Mouse (Mus musculus): ENCODE results near the gene Ttc1. TPM values are rescaled to one million over a fixed set of nuclear protein-coding genes. Genes with fewer than 3 reads are reported as not detected.

The Ttc1 gene
- 10 to 100 TPM; 62.0 to 69.8 (median 64.8) TPM for total RNA-seq (2022)

DNA sequence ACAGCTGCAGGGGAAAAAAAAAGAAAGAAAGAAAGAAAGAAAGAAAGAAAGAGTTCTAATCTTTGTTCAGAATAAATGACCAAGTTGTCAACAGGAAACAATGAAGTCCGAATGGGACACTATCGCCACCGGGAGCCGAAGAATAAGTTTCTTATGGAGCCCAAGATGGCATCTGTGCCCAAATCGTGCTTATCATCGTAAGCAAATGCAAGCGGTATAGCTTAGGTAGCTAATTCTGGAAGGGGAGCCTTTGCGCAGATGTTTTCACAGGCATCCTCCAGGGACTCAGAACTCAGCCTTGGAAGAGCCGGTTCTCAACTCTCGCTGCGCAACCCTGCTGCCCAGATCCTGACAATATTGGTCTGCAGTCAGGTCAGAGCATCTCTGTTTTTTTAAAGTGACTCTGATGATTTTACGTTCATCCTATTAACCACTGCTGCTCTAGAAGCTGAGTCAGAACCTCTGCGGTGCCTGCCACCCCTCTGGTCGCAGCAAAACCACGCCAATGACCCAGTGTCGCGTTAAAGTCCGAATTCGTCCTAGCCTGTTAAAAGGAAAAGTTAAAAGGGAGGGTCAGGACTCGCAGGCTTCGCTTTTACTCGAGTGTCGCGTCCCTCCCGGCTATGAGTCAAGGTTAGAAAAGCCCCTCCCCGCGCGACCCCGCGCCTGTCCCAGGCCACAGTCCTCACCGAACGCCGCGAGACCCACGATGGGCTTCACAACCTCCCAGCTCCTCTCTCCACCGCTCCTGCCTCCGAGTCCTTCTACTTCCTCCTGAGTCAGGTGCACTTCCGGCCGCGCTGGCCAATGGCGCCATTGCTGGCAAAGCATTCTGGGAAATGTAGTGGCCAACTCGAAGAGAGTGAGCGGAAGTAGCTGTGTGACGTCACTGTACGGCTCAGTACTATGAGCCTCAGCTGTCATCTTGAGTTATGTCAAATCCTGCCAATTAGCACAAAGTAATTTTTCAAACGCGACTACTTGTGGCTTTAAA, at the start of gene Ttc1:
Ttc1 (minus strand) TSS at position 776 of the 994 bp plus-strand sequence.
- peak; percentile 95 for DNase-seq

DNA sequence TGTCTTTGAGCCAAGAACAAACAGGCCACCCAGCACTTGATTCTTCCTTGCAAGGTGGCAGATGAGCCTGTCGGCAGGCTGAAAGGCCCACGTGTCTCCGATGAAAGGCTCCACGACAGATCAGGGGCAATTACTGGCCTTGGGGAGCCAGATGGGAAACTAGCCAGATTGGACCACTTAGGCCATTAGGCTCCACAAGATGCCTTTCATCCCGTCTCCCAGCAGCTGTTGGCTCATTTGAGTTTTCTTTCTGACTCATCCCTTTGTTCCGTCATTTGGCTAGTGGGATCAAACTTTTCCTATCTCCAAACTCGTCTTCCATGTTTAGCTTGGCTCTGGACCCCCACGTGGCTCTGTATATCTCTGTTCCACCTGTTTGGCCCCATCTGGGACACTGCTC, 48.2 kb upstream of the Ttc1 start:
- DNase-seq, result no peak

DNA sequence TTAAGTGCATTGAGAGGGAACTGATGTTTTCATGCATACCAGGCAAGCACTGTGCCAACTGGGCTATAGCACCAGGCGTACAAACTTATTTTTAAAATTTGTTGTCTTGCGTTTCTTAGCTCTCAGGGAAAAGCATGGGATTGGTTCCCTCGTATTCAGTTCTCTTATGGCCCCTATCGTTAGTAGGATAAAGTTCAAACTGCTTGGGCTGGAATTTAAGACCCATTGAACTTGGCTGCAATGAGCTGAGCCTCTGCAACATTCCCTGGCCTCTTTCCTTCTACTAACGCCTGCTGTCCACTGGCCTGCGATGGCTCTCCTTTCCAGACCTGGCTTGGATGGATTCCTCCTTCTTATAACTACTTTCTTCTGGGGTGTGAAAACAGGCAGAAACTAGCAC, 42.6 kb upstream of the Ttc1 start:
- DNase-seq, result no peak

DNA sequence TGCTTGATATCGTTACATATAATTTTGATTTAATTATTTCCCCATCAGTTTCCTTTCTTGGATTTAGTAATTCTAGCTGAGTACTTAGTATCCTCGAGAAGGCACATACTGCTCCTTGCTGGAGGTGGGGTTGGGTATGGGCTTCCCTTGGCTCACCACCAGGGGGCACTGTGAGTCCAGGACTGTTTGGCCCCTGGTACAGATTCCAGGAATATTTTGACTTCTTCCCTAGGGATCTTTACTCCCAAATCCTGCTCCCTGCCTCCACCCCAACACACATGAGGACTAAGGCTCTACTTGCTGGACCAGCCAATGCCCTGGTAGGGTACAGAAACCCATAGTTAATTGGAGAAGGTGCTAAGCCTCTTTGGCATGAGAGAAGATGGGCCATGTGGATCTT, 36.0 kb upstream of the Ttc1 start:
- DNase-seq, result peak; percentile 28

DNA sequence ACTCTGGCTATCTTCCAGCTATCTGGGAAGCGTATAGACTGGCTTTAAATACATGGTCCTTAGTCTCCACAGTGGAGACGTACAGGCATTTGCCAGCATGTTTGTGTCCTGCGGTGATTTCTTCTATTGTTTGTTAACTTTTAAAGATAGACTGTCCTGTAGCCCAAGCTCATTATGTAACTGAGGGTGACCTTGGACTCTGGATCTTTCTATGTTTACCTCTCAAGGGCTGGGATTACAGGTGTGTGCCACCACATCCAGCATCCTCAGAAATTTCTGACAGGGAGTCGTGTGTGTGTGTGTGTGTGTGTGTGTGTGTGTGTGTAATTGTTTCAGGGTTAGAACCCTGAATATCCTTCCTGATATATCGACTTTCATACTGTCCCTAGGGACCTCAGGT, 35.3 kb upstream of the Ttc1 start:
- no peak for DNase-seq

DNA sequence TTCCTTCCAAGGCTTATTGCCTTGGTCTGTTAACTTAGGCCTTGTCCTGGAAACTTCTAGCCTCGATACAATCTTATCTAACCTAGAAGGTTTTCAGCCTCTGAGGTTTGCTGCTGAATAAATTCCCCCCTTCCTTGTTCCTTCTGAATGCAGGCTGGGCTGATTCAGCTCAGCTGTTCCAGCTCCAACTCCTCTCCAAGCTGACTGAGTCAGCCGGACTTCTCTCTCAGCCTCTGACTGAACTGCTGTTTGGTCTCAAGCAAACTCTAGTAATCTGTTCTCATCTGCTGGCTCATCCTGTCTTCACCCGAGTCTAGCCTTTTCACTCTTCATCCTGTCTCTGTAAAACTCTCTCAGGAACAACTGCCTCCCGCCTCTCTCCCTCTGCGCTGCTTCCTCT, 31.7 kb upstream of the Ttc1 start:
- DNase-seq, result no peak

DNA sequence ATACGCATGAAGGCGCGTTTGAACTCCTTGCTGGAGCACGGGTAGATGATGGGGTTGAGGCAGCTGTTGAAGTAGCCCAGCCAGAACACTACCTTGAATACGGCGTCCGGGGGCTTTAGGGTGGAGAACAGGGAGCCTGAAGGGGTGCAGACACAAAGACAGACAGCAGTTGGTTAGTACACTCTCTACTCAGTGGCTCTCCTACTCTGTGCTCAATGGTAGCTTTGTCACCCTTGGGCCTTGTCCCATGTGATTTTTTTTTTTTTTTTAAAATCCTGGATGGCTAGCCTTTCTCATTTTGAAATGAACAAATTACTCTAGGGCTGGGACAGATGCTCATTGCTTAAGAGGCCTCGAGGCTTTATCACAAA, 28.5 kb upstream of the Ttc1 start:
- DNase-seq, result no peak

DNA sequence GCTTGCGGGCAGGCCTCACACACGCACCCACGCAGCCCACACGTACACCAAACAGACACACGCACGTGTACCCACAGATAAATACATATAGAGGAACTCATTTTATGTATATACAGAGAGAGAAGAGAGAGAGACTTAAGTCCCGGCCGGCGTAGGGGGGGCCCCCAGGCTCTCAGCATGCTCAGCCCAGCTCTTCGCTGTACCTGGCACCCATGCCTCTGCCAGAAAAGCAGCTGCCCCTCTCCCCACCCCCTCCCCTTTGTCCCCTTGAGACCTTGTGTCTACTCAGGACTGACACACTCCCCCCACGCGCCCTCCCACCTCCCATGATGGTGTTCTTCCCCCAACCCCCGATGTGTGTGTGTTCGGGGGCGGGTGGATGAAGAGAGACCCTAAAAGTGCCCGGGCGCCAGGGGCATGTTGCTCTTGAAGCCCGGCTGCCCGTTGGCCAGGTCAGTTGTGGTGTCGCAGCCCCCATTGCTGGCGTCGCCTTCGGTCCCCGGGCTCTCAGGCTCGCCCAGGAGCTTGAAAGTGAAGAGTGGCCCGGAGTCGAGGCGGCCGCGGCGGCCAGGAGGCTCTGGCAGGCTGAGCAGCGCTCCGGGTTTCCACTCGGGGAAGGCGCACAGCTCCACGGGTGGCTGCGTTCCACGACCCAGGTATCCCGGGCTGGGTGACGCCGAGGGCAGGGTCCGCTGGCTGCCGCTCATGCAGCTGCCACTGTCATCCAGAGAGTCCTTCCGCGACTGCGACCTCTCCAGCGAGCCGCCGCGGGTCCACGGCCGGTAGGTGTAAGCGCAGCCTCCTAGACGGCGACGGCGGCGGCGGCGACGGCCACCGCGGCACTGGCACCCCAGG, 27.9 kb upstream of the Ttc1 start:
- DNase-seq, result no peak

DNA sequence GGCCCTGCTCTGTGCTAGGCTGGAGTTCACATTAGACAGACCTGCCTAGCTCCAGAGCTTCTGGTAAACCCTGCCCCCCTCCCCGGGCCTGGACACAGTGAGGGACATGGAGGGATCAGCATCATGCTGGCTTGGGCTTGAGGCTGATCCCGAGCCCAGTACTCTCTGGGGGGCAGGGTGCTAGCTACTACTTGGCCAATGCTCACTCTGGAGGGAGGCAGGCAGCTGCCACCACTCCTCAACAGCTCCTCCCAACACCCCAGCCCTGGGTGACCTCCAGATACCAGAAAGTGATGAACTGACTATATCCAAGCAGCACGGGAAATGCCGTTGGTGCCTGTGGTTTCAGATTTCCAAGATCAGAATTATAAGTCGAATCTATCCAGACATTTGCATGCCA, 25.9 kb upstream of the Ttc1 start:
- DNase-seq, result no peak

DNA sequence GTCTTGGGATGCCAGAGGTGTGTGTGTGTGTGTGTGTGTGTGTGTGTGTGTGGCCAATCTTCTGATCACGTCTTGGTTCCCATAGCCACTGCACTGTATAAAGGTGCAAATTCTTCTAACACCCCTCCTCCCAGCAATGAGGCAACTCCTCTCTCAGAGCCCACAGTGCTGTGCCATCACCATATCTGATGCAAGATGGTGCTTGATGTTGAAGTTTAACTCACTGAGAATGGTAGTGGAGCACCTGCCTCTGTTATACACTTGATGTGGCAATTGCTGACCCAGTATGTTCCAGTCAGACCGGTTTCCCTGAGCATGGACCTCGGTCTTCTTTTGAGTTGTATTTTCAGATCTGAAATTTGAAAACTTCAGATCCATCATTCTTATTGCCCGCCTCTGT, 22.3 kb upstream of the Ttc1 start:
- DNase-seq, result no peak

DNA sequence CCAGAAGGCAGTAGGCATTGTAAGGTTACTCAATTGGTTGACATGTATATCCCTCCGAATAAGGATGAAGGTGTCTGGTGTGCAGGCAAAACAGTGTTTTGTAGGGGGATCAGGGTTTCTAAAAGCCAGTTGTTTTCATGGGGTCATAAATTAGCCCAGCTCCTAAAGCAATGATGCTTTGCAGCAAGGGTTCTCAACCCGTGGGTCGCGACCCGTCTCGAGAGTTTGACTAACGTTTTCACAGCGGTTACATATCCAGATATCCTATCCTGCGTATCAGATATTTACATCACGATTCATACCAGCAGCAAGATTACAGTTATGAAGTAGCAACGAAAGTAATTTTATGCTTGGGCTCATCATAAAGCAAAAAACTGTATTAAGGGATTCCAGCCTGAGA, 19.9 kb upstream of the Ttc1 start:
- no peak for DNase-seq

DNA sequence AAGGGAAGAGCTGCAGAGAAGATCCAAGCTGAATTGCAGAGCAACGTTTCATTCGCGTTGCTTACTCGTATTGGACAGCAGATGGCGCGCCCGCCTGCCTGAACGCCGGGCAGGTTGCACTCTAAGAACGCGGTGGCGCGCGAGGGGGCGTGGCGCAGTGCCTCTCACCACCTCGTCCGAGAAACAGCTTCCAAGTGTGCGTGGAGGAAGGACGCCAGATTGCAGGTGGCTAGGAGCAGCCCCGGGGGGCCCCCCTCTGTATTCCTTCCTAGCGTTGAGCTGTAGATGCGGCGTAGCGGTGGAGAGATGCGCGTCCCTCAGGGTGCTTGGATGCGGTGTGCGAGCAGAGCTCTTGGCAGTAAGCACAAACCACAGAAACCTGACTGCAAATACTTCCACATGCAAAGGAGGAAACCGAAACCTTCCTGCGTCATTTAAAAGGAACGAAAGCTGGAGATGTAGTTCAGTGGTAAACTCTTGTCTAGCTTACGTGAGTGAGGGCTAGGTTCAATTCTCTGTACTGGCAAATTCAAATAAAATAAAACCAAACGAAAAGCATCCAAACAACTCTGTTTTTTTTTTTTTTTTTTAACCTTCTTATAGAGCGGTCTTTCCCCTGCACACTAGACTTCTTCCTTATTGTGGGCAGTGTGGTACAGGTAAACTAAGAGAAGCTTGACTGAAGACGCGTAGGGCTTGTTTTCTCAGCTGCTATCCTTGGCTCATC, 19.3 kb upstream of the Ttc1 start:
- peak; percentile 44 for DNase-seq

DNA sequence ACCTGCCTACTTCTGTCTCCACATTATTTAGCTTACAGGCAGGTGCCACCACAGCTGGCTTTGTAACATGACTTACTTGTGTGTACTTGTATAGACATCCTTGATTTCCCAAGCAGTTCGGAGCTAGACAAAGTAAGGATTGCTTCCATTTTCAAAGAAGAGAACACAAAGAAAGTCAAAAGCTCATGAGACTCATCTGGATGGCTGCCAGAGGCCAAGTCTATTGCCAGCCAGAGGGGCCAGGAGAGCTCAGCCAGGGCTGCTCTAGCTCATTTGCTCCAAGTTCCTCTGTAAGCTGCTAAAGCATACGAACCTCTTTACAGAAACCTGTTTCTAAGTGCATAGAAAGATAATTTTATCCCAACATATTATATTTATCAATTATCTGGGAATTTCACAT, 10.6 kb upstream of the Ttc1 start:
- DNase-seq, result no peak

DNA sequence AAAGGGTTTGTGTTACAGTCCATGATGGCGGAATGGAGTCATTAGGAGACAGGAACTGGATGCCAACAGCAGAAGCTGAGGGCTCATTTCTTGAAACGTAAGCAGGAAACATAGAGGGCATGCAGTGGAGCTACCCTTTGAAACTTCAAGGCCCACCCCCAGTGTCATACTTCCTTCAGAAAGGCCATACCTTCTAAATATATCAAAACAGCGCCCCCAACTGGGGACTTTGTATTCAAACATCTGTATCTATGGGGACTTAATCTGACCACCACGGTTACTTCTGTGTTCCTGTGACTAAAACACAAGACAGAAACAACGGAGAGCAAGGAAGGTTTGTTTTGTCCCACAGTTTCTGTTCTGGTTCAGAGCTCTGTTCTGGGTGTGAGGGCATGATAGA, 7.6 kb upstream of the Ttc1 start:
- DNase-seq, result no peak

DNA sequence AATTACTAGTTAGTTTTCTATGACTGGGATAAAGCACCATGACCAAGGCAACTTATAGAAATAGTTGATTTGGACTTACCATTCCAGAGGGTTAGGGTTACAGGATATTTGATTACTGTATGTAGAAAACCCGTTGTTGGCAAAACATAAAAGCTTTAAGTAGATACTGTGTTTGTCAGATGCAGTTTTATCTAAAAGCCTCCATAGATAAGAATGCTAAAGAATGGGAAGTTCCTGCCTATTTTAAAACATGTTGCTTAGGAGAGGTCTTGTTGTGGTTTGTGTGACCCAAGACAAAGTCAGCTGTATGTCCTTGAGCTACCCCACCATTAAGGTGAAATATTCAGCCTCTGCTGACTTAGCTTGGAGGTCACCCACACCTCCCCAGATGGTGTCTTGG, 6.8 kb upstream of the Ttc1 start:
- DNase-seq, result no peak

DNA sequence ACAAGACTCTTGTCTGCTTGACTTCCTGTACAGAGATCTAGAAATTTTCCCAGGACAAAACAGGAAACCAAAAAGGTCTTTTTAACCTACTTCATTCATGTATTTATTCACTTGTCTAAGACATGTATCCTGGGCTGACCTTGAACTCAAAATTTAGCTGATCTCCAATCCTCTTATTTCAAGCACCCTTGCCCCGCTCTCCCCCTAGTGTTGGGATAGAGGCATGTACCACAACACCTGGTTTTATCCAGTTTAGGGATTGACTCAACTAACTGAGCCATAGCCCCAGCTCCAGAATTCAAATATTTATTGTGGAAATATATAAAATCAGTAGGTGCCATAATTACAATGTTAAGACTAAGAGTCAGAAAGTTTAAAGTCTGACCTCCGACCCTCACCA, 3.7 kb upstream of the Ttc1 start:
- DNase-seq, result no peak

DNA sequence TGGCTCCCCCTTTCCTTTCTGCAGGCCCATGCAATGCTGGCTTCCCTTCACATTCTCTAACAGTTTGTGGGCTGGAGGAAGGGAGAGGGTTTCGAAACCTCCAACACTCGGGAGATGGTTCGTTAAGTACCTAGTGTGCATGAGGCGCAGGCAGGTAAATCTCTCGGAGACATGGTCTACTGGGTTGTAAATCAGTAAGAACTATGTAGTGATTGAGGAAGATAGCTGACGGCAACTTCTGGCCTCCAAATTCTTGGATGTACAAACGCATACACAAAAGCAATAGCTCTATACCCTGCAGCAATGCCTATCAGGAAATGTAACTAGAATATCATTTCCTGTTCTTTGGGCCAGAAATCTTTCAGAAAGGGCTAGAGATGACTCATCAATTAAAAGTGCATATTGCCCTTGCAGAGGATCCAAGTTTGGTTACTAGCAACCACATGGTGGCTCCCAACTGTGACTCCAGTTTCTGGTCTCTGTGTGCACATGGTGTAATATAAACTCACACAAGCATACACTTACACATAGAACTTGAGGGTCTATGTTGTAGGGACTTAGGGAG, 19.0 kb downstream of the Ttc1 start:
- DNase-seq, result no peak

DNA sequence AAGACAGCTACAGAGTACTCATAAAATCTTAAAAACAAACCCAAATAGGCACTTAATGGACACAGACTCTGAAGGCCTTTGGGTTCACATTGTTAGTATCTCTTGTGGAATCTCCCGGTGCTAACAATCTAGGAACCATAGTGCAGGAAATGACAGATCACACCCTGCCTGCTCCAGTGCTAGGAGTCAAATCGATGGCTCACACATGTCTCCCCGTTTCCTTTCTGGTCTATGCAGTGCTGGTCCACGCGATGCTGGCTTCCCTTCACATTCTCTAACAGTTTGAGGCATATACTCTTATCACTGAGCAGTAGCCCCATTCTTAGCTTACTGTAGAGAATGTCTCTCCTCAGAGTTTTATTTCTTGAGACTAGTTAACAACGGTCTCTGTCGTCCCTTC, 20.0 kb downstream of the Ttc1 start:
- DNase-seq, result no peak

DNA sequence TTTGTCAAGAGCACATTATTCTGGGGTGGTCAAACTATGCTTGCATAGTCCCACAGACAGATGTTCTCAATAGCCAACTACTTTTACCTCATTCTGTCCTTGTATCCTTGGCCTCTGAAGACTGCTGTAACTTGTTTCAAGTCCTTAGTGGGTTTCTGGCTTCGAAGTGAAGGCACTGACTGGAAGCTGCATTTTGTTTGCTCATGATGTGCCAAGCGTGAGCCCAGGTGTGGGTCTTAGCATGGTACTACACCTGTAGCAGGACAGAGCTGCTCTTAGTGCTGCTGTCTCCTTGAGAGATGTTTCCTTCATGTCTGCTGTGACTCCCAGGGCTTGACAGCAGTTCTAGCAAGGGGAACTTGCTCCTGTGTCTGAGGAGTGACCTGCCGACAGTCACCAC, 24.4 kb downstream of the Ttc1 start:
- DNase-seq, result no peak

DNA sequence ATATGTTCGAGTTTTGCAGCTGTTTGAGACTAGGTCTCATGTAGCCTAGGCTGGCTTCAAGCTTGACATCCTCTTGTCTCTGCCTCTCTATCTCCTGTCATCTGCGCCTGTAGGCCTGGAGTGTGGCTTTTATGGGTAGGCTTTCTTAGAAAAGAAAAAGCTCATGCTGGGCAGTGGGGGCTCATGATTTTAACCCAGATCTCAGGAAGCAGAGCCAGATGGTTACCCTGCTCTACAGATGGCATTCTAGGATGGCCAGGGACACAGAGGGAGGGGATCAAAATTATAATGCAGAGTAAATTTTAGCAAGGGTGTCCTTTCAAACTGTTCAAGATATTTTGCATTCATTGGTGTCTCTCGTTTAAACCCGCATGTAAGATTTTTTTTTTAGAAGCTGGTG, 35.6 kb downstream of the Ttc1 start:
- no peak for DNase-seq

DNA sequence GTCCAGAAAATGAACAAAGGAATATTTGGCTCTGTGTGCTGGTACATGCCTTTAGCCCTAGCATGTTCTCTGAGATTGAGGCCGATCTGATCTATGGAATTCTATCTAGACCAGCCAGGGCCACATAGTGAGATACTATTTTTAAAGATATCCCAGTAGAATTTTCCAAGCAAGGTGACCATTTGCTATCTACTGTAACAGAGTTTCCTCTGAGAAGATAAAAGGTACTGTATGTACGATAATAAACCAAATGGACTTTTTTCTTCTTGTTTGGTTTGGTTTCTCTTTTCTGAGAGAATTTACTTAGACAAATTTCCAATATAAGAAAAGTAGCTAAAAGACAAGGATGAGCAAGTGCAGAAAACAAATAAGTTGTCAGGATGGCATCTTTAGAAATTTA, 39.4 kb downstream of the Ttc1 start:
- DNase-seq, result no peak

DNA sequence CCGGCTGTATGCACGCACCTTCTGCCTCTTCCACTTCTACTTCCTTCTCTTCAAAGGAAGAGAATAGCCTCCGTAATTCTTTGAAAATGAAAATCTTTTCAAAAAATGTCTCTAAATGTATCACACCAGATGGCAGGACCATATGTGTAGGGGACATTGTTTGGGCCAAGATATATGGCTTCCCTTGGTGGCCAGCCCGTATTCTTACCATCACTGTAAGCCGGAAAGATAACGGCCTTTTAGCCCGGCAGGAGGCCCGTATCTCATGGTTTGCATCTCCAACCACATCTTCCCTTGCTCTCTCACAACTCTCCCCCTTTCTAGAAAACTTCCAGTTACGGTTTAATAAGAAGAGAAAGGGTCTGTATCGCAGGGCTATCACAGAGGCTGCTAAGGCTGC, 42.1 kb downstream of the Ttc1 start:
- no peak for DNase-seq

DNA sequence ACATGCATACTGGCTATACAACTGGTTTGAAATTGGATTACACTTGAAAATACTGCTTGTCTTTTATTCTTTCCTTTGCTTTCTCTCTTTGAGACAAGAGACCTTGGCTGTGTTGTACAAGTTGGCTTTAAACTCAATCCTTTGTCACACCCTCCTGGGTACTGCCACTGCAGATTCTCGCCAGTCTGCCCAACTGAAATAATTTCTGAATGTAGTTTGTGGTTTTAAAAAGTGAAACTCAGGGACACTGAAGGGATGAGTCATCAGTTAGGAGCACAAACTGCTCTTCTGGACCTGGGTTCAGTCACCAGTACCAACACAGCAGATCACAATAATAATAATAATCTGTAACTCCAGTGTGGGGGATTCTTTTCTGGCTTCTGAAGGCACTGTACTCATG, 44.3 kb downstream of the Ttc1 start:
- DNase-seq, result peak; percentile 14

Data from adrenal gland, adult 8-10 months (tissue).